Mouse (Mus musculus): ENCODE data around the gene Tmbim1. TPM values are rescaled to one million over a fixed set of nuclear protein-coding genes. Genes with fewer than 3 reads are reported as not detected.

The Tmbim1 gene
- polyA plus RNA-seq, 1 experiment from 2014 or later: 63.9 TPM

DNA sequence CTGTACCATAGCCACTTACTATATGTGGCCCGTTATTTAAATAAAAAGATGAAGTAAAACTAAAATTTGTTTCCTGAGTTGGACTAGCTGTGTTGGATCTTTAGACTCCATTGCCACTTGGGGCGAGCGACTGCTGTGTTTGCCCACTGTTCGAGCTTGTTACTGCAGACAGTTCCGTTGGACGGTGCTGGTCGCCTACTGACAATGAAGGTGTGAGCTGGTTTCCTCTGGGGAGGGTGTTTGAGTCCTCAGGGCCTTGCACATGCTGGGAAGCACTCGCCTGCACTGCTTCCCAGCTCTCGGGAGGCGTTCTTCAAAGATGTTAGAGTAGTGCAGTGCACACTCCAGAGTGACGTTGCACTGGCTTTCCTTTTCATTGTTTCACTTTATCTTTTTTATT is 65.8 kb downstream of the Tmbim1 start:
- H3K9me3 ChIP-seq (replicated peaks): no peaks in the 10 kb centered on the region
- H3K4me1 ChIP-seq: peaks cover 40% of the 10 kb centered on the region
- H3K36me3 ChIP-seq: no peaks in the 10 kb centered on the region
- no peak for ATAC-seq (ENCODE audit: insufficient number of reproducible peaks, low FRiP score, low TSS enrichment, low read depth)
- 0 out of 2 replicates have a peak overlapping the region, but pooled peaks have one; percentile 10 for H3K4me2 ChIP-seq (replicated peaks)
- 46% methylated on average over 11 of the region's 11 CpGs for whole genome bisulfite sequencing
- 0 out of 2 replicates have a peak overlapping the region, but pooled peaks have one; percentile 4 for H3K4me3 ChIP-seq (replicated peaks)
- no peaks in the 10 kb centered on the region for H3K27me3 ChIP-seq
- H3K9ac ChIP-seq: no peak overlapping the region; the same call in 1 of the 2 replicates
- H3K27ac ChIP-seq (replicated peaks): 0 out of 2 replicates have a peak overlapping the region, but pooled peaks have one; percentile 58

DNA sequence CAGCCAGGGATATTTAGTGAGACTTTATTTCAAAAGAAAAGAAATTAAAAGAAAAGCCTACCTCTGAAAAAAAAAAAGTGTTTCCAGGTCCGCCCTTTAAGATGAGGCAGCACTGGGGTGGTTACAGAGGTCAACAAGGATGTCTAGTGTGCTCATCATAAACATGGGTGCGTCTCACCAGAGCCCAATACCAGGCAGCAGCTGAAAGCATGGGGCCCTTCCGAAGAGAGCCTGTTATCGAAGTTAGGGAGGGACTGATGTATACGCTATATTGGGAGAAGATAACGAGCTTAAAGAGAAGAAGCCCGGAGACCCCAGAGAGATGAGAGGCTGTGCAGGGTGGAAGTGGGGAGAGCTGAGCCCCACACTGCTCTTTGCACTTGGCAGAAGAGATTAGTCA is 66.3 kb downstream of the Tmbim1 start:
- Histone ChIP-seq H3K27me3 (no peaks in the 10 kb centered on the region), H3K4me3 (replicated peaks) (0 out of 2 replicates have a peak overlapping the region, but pooled peaks have one; percentile 4), H3K9me3 (replicated peaks) (no peaks in the 10 kb centered on the region), H3K9ac (no peak overlapping the region; the same call in 1 of the 2 replicates), H3K27ac (replicated peaks) (no peak overlapping the region), H3K36me3 (no peaks in the 10 kb centered on the region), H3K4me2 (replicated peaks) (peak overlapping the region; percentile 23; the same call in 1 of the 2 replicates), H3K4me1 (peaks cover 40% of the 10 kb centered on the region)
- WGBS: 50% methylated on average over 7 of the region's 7 CpGs
- no peak for ATAC-seq (ENCODE audit: insufficient number of reproducible peaks, low FRiP score, low TSS enrichment, low read depth)

Other genes with a start within 250 kb of the Tmbim1 start
- 49.3 and 53.7 TPM in 2 replicates for gene Tns1, start 181.2 kb downstream of the Tmbim1 start, polyA plus RNA-seq (2015; fragmentation: Nextera tagmentation; extraction: Ambion mirVana)
- gene Rufy4, start 180.1 kb downstream of the Tmbim1 start, polyA plus RNA-seq (2015; fragmentation: Nextera tagmentation; extraction: Ambion mirVana): 0.72 and 0.85 TPM in 2 replicates
- gene Cxcr2, start 151.6 kb downstream of the Tmbim1 start, polyA plus RNA-seq (2015; fragmentation: Nextera tagmentation; extraction: Ambion mirVana): 0.37 TPM in 2 replicates
- gene Cxcr1, start 111.0 kb downstream of the Tmbim1 start, polyA plus RNA-seq (2015; fragmentation: Nextera tagmentation; extraction: Ambion mirVana): not detected in 2 replicates
- gene Arpc2, start 69.5 kb downstream of the Tmbim1 start, polyA plus RNA-seq (2015; fragmentation: Nextera tagmentation; extraction: Ambion mirVana): 401 and 415 TPM in 2 replicates
- gene Gpbar1, start 27.1 kb downstream of the Tmbim1 start, polyA plus RNA-seq (2015; fragmentation: Nextera tagmentation; extraction: Ambion mirVana): not detected in 2 replicates
- 247 and 256 TPM in 2 replicates for gene Aamp, start 20.9 kb downstream of the Tmbim1 start, polyA plus RNA-seq (2015; fragmentation: Nextera tagmentation; extraction: Ambion mirVana)
- gene Pnkd, start 20.7 kb downstream of the Tmbim1 start, polyA plus RNA-seq (2015; fragmentation: Nextera tagmentation; extraction: Ambion mirVana): 120 and 130 TPM in 2 replicates
- 2.5 and 2.8 TPM in 2 replicates for gene Catip, start 56.5 kb upstream of the Tmbim1 start, polyA plus RNA-seq (2015; fragmentation: Nextera tagmentation; extraction: Ambion mirVana)
- gene Slc11a1, start 69.6 kb upstream of the Tmbim1 start, polyA plus RNA-seq (2015; fragmentation: Nextera tagmentation; extraction: Ambion mirVana): 3.7 and 4.7 TPM in 2 replicates
- 86.6 and 89.3 TPM in 2 replicates for gene Ctdsp1, start 85.9 kb upstream of the Tmbim1 start, polyA plus RNA-seq (2015; fragmentation: Nextera tagmentation; extraction: Ambion mirVana)
- gene Vil1, start 103.8 kb upstream of the Tmbim1 start, polyA plus RNA-seq (2015; fragmentation: Nextera tagmentation; extraction: Ambion mirVana): 0.08 and 0.16 TPM in 2 replicates
- gene Cnot9, start 200.4 kb upstream of the Tmbim1 start, polyA plus RNA-seq (2015; fragmentation: Nextera tagmentation; extraction: Ambion mirVana): 55.7 and 59.7 TPM in 2 replicates
- gene Plcd4, start 237.3 kb upstream of the Tmbim1 start, polyA plus RNA-seq (2015; fragmentation: Nextera tagmentation; extraction: Ambion mirVana): 0.80 and 1.6 TPM in 2 replicates
- gene Usp37, start 238.7 kb upstream of the Tmbim1 start, polyA plus RNA-seq (2015; fragmentation: Nextera tagmentation; extraction: Ambion mirVana): 26.1 and 28.8 TPM in 2 replicates

All from embryonic facial prominence, embryonic 15.5 days (tissue).